Mouse (Mus musculus) heart, postnatal 10 days (tissue): ENCODE results near the gene Slc17a5. TPM values are rescaled to one million over a fixed set of nuclear protein-coding genes. Genes with fewer than 3 reads are reported as not detected.
"Not testable (repeated sequence)": the region's sequence is repeated elsewhere in the genome, so short reads cannot be mapped to it uniquely, and the experiment has no call there.

Experiments used
- DNase-seq, 2 experiments: peaks; one replicate each; pipeline ENCODE4 v3.0.0; 2021
- intact Hi-C: fragments of 180-260 bp; cut with DNase I; formaldehyde crosslinking; loops from one replicate; pipeline ENCODE4 v1.15.1; 2025
- total RNA-seq, 2 experiments: library from RNA; stranded (reverse); gene quantifications; 2 replicates each; pipeline ENCODE4 v1.2.3; 2021

Slc17a5 gene
- total RNA-seq, 2 experiments from 2014 or later = 7.6 to 7.7 TPM

DNA sequence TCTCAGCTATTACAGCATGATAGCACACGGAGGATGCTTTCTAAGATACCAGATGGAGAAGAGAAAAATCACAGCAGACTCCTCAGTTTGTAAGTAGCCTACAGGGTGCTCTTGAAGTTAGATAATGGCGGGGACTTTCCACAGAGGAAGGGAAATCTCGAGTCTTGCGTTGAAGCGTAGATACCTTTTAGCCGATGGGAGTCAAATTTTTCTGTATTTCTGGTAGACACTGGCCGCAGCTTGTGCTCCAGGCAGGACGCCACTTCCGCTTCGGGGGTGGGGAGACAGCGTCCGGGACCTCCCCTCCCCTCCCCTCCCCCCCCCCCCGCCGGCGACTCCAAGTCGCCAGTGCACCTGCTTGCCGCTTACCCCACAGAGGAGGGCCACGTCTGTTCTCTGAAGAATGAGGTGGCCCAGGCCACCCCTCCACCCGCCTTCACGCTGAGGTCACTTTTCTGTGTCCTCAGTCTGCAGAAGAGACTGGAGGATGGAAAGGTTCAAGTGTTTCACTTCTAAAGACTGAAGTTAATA lies 98.9 kb downstream of the Slc17a5 start, which contains the start of gene Eef1a1:
TSS of gene Eef1a1 (minus strand) at position 262 of the 531 bp plus-strand sequence.
- intact Hi-C loops = loop anchor here (2.0 to 10.0 kb wide), 2 partner anchors 32 to 374 kb away; no protein-coding TSS in a partner anchor
- peak; percentile 66 to 79 for DNase-seq

DNA sequence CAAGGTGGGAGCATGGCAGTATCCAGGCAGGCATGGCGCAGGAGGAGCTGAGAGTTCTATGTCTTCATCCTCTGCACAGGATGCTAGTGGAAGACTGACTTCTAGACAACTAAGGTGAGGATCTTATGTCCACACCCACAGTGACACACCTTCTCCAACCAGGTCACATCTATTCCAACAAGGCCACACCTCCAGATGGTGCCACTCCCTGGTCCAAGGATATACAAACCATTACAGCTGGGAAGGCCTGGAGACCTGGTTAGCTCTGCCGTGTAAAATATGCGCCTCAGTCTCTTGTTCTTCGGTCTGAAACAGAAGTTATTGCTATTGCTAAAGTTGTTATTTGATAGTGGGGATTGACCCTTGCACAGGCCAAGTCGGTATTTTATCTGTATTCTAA lies 99.8 kb downstream of the Slc17a5 start:
- intact Hi-C loops = loop anchor here (2.0 to 10.0 kb wide), 2 partner anchors 33 to 373 kb away; no protein-coding TSS in a partner anchor
- DNase-seq = not testable (repeated sequence)

Other genes with a start within 250 kb of the Slc17a5 start
- not detected for gene Gsta2, start 232.3 kb downstream of the Slc17a5 start, total RNA-seq
- gene Dppa5a, start 219.9 kb downstream of the Slc17a5 start, total RNA-seq = not detected
- not detected for gene Ooep, start 209.3 kb downstream of the Slc17a5 start, total RNA-seq
- gene Ddx43, start 192.3 kb downstream of the Slc17a5 start, total RNA-seq = not detected
- gene Cgas, start 144.8 kb downstream of the Slc17a5 start, total RNA-seq = 1 to 10 TPM in 1 of 2 experiments, under 1 TPM in 1; 0.96 to 1.1 TPM
- 10 to 100 TPM; 18.9 to 21.8 TPM for gene Mto1, start 139.8 kb downstream of the Slc17a5 start, total RNA-seq
- not detected for gene Gm17324, start 139.3 kb downstream of the Slc17a5 start, total RNA-seq
- gene Eef1a1, start 98.9 kb downstream of the Slc17a5 start, total RNA-seq = 1,000 to 10,000 TPM; 3,592 to 3,750 TPM
- 10 to 100 TPM; 13.0 to 13.5 TPM for gene Cd109, start 27.5 kb upstream of the Slc17a5 start, total RNA-seq